Mouse (Mus musculus) MEL-GATA-1-ER (cell line): ENCODE results near the gene Kif23.

Experiments
- DNase-seq: peaks from one replicate; pipeline ENCODE4 v3.0.0-alpha.2; 2012; ENCODE audit warnings: low read depth; ENCODE audit errors: extremely low read depth

The Kif23 gene

DNA sequence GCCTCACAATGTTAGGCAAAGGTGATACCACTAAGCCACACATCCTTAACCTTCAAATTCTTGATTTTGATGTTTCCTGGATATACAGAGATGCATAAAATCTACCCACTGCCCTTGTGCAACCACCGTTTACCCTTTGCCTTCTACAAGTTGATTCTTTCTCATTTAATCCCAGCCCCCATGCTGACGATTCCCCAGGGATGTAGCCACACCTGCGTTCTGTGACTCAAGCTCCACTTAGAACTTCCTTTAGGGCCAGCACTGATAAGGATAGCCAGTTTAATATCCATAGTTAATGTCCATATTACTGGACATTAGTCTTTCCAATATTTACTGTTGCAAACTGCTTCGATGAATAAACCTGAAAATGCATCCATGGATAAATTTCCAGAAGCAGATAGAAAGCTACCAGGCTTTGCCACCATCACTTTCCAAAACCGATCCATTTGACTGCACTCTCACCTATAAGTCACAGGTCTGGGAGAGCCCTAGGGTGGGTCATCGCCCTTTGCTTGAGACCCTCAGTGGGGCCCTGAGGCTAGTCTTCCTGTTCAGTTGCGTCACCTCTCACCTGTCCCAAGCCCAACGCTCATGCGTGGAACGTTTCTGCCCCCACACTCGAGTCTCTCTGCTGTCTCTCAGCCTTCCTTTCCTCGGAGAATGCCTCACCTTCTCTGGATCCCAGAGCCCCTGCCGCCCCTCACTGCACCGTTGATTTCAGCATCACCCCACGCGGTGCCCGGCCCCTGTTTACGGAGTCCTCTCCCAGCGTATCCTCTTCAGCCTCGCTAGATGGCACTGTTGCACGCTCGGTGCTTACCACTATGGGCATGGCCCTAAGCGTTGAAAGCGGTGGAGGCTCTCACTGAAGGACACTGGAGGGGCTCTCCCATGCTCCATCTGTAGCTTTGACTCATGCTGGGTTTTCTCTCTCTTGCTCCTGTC lies 1.1 kb upstream of the Kif23 start:
- peak; percentile 64 for DNase-seq

GRCm38 (mm10) chr9:61945973-61946611 lies 482 bp downstream of the Kif23 start:
- DNase-seq: peak; percentile 68

DNA sequence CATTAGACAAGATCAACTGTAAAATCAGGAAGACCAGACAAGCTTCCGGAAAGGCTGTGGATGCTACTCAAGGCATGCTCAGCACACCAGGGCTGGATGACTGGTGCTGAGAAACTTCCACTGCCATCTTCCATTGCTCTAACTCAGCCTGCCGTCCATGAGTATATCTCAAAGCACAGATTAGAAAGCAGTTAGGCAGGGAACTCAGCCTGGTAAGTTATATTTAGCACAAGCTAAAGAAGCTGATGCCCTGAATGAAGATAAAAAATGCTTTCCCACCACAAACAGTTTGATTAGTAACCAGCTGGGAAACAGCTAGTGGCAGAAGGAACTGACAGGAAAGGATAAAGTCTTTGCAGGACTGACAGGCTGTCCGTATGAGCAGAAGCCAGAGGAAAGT lies 5.5 kb downstream of the Kif23 start:
- DNase-seq: no peak

DNA sequence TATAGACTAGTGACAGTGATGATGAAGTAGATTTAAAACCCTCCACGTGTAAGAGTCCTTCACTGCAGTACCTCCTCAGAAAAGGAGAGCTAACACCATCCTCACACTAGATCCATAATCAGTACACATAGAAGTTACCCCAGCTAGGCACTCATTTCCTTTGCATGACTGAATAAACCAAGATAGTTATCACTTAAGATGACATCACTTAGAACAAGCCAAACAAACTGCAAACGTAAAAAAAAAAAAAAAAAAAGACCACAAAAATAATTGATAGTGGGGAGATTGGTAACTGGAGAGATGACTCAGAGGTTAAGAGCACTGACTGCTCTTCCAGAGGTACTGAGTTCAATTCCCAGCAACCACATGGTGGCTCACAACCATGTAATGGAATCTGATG lies 13.2 kb downstream of the Kif23 start:
- DNase-seq: no peak

GRCm38 (mm10) chr9:61932009-61932408 lies 14.6 kb downstream of the Kif23 start:
- DNase-seq: no peak

- no peak for DNase-seq
Measured at GRCm38 (mm10) chr9:61925086-61925660, 21.4 kb downstream of the Kif23 start.

DNA sequence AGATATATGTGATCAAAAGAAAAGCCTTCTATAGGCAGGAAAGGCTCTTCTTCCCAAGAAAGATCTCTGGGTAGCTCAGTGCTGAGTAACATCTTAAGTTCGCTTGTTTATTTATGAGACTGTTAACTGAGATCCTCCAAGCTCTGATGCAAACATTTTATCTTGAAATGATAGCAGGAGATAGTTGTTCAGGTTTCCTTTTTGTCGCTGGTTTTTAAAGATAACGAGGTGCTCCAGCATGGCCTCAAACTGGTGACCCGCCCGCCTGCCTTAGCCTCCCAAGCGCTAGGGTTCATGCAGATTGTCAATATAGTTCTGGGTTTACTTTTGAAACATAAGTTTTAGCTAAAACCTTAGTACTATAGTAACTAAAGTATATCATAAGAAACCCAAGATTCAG lies 26.2 kb downstream of the Kif23 start:
- DNase-seq: no peak

- DNase-seq: no peak
Measured at GRCm38 (mm10) chr9:61919464-61919863, 27.1 kb downstream of the Kif23 start.

DNA sequence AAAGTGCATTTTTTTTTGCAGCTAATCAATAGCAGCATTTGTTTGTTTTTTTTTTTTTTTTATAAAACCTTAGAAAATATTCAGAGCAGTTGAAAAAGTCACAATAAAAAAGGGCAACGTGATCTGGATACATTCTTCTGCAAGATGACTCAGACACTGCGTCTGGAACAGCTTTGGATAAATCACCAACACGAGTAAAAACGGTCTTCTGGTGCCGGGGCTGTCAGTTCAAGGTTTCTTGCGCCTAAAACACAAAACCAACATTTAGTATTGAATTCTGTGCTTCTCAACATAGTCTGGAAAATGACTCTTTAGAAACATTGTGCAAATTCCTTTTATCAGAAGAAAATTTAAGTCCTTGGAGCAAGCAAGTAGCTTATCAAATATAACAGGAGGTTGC lies 29.1 kb downstream of the Kif23 start:
- no peak for DNase-seq

- DNase-seq: no peak
Measured at GRCm38 (mm10) chr9:61916986-61917385, 29.6 kb downstream of the Kif23 start.

DNA sequence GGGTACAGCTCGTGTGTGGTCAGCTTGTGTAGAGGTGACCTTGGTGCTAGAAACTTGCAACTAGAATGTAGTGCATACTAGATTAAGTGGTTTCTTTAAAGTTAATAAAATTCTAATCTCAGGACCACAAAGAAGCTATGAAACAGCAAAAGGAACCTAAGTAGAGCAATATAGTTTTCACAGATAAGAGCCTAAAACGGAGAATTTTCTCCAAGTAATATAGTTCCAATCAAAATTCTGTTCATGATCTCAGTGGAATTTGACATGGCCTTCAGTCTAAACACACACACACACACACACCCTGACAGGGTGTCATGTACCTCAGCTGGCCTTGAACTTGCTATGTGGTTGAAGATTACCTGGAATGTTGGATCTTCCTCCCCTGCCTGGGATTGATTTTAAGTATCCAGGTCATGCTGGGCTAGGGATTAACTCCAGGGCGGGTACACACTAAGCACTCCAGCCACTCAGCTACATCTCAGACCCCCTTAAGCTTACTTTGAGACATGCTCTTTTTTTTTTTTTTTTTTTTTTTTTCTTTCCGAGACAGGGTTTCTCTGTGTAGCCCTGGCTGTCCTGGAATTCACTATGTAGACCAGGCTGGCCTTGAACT lies 31.1 kb downstream of the Kif23 start:
- DNase-seq: no peak

DNA sequence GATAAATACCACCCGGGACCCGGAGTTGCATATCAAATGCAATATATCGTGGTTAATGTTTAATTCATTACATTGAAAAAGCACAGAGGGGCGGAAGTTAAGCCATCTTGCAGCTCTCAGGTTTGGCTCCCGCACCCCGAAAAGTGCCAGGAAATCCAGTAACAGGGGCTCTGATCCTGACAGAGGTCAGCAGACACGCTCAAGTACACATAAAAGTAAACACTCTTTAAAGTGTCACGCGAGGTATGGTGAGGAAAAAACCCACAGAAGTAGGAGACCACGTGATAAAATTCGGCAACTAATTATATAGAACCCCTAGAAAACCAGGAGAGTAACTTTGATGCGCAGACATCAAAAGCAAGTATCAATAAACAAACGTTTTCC lies 31.7 kb downstream of the Kif23 start:
- DNase-seq: no peak

DNA sequence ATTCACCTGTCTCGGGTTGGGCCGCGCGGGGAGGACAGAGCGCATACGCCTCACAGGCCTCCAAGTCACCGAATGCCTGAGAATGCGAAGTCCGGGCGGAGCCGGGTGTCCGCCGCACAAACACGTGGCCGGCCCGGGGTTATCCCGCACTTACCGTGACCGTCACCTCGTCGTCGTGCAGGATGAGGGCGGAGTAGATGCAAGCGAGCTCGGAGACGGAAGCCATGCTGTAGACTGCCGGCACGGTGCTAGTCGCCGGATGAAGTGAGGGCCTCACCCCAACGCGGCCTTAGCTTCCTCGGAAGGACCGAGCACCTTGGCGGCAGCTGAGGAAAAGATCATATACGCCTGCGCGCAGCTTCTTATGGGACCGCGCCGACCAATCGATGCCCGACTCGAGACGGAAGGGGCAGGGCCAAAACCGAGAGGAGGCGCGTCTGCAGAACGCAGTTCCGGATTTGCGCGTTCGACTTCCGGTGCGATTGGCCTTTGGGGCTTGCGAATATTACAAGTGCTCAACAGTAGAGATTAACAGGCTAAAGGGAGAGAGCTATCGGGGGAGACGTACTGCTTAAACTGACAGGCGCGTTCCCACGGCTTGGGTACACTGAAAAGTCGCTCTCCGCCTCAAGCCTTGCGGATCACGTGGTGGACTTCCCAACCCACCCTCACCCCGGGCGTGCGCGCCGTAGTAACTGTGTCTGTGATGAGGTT lies 32.2 kb downstream of the Kif23 start, which contains the start of gene Rplp1:
Rplp1 (minus strand) TSS at position 340 of the 714 bp plus-strand sequence.
- DNase-seq: peak; percentile 96

DNA sequence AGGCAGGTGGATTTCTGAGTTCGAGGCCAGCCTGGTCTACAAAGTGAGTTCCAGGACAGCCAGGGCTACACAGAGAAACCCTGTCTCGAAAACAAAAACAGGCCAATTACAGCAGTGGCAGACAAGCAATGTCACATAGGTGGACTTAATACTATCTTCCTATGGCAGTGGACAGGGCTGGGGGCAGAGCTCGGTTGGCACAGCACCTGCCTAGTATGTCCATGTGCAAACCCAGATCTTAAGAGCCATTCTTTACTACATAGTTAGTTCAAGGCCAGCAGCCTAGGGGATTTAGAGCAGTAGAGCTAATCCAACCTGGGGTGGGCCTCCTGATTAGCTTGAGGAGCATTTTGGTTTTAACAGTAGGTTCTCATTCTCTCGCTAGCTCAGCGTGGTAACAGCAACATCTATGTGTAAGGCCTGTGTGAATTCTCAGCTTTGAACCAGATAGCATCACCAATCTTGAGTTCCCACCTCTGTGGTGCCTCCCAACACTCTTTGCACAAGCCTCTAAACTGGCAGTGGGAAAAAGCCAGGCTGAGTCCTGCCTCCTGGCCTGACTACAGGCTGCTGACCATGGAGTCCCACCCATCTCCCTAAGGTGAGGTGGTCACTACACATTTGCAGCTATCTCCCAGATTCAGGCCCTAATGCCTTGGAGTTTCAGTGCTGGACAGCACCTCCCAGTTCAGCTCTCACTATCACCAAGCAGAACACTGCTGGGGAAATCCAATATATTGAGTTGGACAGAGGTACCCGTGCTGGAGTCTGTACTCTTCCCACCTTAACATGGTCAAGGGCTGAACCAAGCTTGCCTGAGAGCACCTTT lies 35.1 kb downstream of the Kif23 start:
- no peak for DNase-seq

- no peak for DNase-seq
Measured at GRCm38 (mm10) chr9:61910526-61911256, 35.9 kb downstream of the Kif23 start.

GRCm38 (mm10) chr9:61909633-61910032 lies 36.9 kb downstream of the Kif23 start:
- no peak for DNase-seq

DNA sequence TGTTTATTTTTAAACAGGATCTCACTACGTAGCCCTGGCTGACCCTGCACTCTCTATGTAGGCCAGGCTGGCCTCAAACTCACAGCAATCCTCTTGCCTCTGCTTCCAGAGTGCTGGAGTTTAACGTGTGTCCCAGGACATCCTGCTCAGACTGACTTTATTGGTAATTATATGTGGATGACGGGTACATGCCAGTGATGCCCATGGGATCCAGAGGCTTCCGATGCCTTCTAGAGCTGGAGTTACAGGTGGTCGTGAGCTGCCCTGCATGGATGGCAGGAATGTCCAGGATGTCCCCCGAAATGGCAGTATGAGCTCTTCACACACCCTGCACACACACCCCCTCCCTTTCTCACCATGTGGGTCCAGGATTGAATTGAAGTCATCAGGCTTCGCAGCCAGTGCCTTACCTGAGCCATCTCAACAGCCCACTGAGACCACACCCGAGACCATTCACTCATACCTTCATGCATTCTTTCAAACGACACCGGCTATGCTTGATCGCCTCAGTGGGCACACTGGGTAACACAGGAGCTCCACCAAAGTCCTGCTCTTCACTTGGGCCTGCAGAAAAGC lies 37.7 kb downstream of the Kif23 start:
- no peak for DNase-seq

GRCm38 (mm10) chr9:61908341-61908740 lies 38.2 kb downstream of the Kif23 start:
- DNase-seq: no peak

GRCm38 (mm10) chr9:61907621-61908295 lies 38.8 kb downstream of the Kif23 start:
- DNase-seq: no peak
